8 mouse cellular contexts compared by ENCODE assay signal in genomic region chr6:83077630-83078323, GRCm38 (mm10). TPM values are rescaled to one million over a fixed set of nuclear protein-coding genes. Genes with fewer than 3 reads are reported as not detected.
DNase-seq lines count a peak whose midpoint lies in the region; ATAC-seq and TF ChIP-seq lines count a peak whose summit lies in the region.

Gene Pcgf1, plus strand, starts transcription at chr6:83077869.

- no peaks in the 10 kb centered on the region for H3K9me3 ChIP-seq in forebrain, embryonic 11.5 days (ENCODE audit: control insufficient read depth, low read length)
- H3K9me3 ChIP-seq in liver, embryonic 15.5 days (replicated peaks): no peaks in the 10 kb centered on the region

- ATAC-seq in forebrain, embryonic 11.5 days (replicated peaks; ENCODE audit: low FRiP score): peak; percentile 84
- peak; percentile 41 for ATAC-seq in liver, embryonic 15.5 days (ENCODE audit: insufficient read depth)

- under 1% methylated on average over 54 of the region's 54 CpGs for WGBS in cerebellum, adult 2 months
- under 1% methylated on average over 52 of the region's 54 CpGs for WGBS in forebrain, embryonic 11.5 days
- WGBS in large intestine, adult 2 months: under 1% methylated on average over 54 of the region's 54 CpGs
- under 1% methylated on average over 54 of the region's 54 CpGs for WGBS in liver, embryonic 15.5 days (ENCODE audit: insufficient replicate concordance)
- WGBS in olfactory bulb, adult 2 months: under 1% methylated on average over 54 of the region's 54 CpGs

- peaks cover 7% of the 10 kb centered on the region; the same call in 1 of the 2 replicates for H3K4me1 ChIP-seq in cerebellum, adult 2 months (ENCODE audit: control insufficient read depth, insufficient read depth, low read length)
- H3K4me1 ChIP-seq in forebrain, embryonic 11.5 days (replicated peaks; ENCODE audit: control insufficient read depth, insufficient read depth, low read length): peaks cover 5% of the 10 kb centered on the region; the same call in 1 of the 2 replicates
- H3K4me1 ChIP-seq in liver, embryonic 15.5 days (replicated peaks): peaks cover 32% of the 10 kb centered on the region
- peaks cover 12% of the 10 kb centered on the region for H3K4me1 ChIP-seq in olfactory bulb, adult 2 months (ENCODE audit: control insufficient read depth, insufficient read depth, low read length)

- H3K27me3 ChIP-seq in cerebellum, adult 2 months (ENCODE audit: control insufficient read depth, insufficient read depth, low read length): no peaks in the 10 kb centered on the region; the same call in 1 of the 2 replicates
- H3K27me3 ChIP-seq in forebrain, embryonic 11.5 days (ENCODE audit: control insufficient read depth, insufficient read depth, low read length): peaks cover 31% of the 10 kb centered on the region
- H3K27me3 ChIP-seq in liver, embryonic 15.5 days: peaks cover 56% of the 10 kb centered on the region

- no peak for TF ChIP-seq POLR2A in cerebellum, adult 2 months (IDR thresholded peaks at IDR 0.05; ENCODE audit: borderline replicate concordance, insufficient read depth, low read length)
- no peak; the same call in 1 of the 2 replicates for TF ChIP-seq POLR2A in olfactory bulb, adult 2 months (IDR thresholded peaks at IDR 0.05; ENCODE audit: insufficient read depth, low read depth, low read length)

- H3K27ac ChIP-seq in cerebellum, adult 2 months (ENCODE audit: insufficient read depth, low read length): peak within 1 kb of the TSS; percentile 83
- peak within 1 kb of the TSS; percentile 77 for H3K27ac ChIP-seq in forebrain, embryonic 11.5 days (ENCODE audit: low read depth, low read length)
- H3K27ac ChIP-seq in liver, embryonic 15.5 days (replicated peaks): peak within 1 kb of the TSS; percentile 88
- H3K27ac ChIP-seq in olfactory bulb, adult 2 months (ENCODE audit: insufficient read depth, low read depth, low read length): peak within 1 kb of the TSS; percentile 98

- H3K4me2 ChIP-seq in forebrain, embryonic 11.5 days (ENCODE audit: low read depth, low read length, severe bottlenecking): peak within 1 kb of the TSS; percentile 99
- H3K4me2 ChIP-seq in liver, embryonic 15.5 days: peak within 1 kb of the TSS; percentile 97

- no peak for TF ChIP-seq CTCF in cerebellum, adult 2 months (IDR thresholded peaks at IDR 0.05; ENCODE audit: borderline replicate concordance, insufficient read depth, low read depth, low read length)
- no peak for TF ChIP-seq CTCF in olfactory bulb, adult 2 months (IDR thresholded peaks at IDR 0.05; ENCODE audit: insufficient read depth, low read depth, low read length)

- H3K36me3 ChIP-seq in forebrain, embryonic 11.5 days (ENCODE audit: control insufficient read depth, insufficient read depth, low read length): peaks cover 3% of the 10 kb centered on the region; the same call in 1 of the 2 replicates
- H3K36me3 ChIP-seq in liver, embryonic 15.5 days (replicated peaks): peaks cover 25% of the 10 kb centered on the region

- peak in 1 of 2 experiments; percentile 67 for DNase-seq in cerebellum, adult 2 months
- DNase-seq in cerebellum, adult 9-11 months: no peak
- DNase-seq in urinary bladder, adult 2 months (ENCODE audit: low spot score): no peak
- DNase-seq in urinary bladder, postnatal 10 days (ENCODE audit: low spot score): no peak
- DNase-seq in forebrain, embryonic 11.5 days (ENCODE audit: low spot score): no peak
- DNase-seq in large intestine, adult 2 months (ENCODE audit: low read depth, low spot score): no peak

- H3K4me3 ChIP-seq in cerebellum, adult 2 months (replicated peaks; ENCODE audit: insufficient read depth, low read depth, low read length): peak within 1 kb of the TSS; percentile 85
- peak within 1 kb of the TSS; percentile 71 for H3K4me3 ChIP-seq in forebrain, embryonic 11.5 days (ENCODE audit: low read depth, low read length)
- H3K4me3 ChIP-seq in liver, embryonic 15.5 days (replicated peaks): peak within 1 kb of the TSS; percentile 79
- peak within 1 kb of the TSS; percentile 71 for H3K4me3 ChIP-seq in olfactory bulb, adult 2 months (ENCODE audit: insufficient read depth, low read depth, low read length)

- peak within 1 kb of the TSS; percentile 78 for H3K9ac ChIP-seq in forebrain, embryonic 11.5 days (ENCODE audit: low read length)
- peak within 1 kb of the TSS; percentile 78 for H3K9ac ChIP-seq in liver, embryonic 15.5 days

RNA-seq across cellular contexts. Expression of gene Pcgf1, which starts in this region (rescaled TPM):
- polyA plus RNA-seq in cerebellum, adult 2 months (2012; rRNA removed): 57.5 and 61.6 TPM in 2 replicates
- polyA plus RNA-seq in urinary bladder, adult 2 months (2012; rRNA removed): 28.5 and 35.8 TPM in 2 replicates
- polyA plus RNA-seq in forebrain, embryonic 11.5 days (2014; fragmentation: Nextera tagmentation; extraction: Ambion mirVana): 34.3 and 36.4 TPM in 2 replicates
- 16.8 and 19.3 TPM in 2 replicates for polyA plus RNA-seq in large intestine, adult 2 months (2012; rRNA removed)
- polyA plus RNA-seq in liver, embryonic 15.5 days (2015; fragmentation: Nextera tagmentation; extraction: Ambion mirVana): 18.6 and 18.7 TPM in 2 replicates
- polyA plus RNA-seq in olfactory bulb, adult 2 months (2012; ENCODE audit: insufficient read depth, insufficient read length, low replicate concordance, missing spikeins): not detected in 2 replicates
